Mouse (Mus musculus) CD4-positive, CD25-positive, alpha-beta regulatory T cell, adult 4 months (primary cell): ENCODE data around the gene Reg3d. TPM values are rescaled to one million over a fixed set of nuclear protein-coding genes. Genes with fewer than 3 reads are reported as not detected.
"Not testable (repeated sequence)": the region's sequence is repeated elsewhere in the genome, so short reads cannot be mapped to it uniquely, and the experiment has no call there.

ENCODE experiments used
- ATAC-seq: one replicate; pipeline ENCODE4 v1.8.0; 2017
- polyA plus RNA-seq, 2 experiments: library from polyadenylated mRNA; unstranded; fragments of 100-300 nt; shearing (Covaris generic); gene quantifications; one replicate each; pipeline ENCODE4 v1.2.1; 2017

Gene Reg3d
- not detected for polyA plus RNA-seq

- no peak for ATAC-seq
These were observed at the start of gene Reg3d for GRCm38 (mm10) chr6:78378765-78379164. Reg3d (minus strand) TSS chr6:78378865.

DNA sequence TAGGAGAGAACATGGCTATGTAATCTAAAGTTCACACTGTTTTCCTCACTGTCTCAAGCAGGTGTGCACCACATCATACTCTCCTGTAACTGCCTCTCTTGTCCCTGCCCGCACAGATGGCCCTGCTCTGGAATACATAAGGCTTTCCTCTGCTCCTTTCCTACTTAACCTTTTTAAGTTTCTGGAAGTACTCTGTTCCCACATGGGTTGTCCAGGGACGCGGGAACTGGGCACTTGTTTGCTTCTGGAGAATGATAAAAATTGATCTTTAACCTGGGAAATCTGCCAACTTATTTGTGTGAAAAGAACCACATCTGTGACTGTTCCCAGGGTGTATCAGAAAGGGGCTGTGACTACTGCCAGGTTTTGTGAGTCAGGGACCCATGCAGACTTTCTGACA is 46.8 kb upstream of the Reg3d start:
- ATAC-seq = no peak

DNA sequence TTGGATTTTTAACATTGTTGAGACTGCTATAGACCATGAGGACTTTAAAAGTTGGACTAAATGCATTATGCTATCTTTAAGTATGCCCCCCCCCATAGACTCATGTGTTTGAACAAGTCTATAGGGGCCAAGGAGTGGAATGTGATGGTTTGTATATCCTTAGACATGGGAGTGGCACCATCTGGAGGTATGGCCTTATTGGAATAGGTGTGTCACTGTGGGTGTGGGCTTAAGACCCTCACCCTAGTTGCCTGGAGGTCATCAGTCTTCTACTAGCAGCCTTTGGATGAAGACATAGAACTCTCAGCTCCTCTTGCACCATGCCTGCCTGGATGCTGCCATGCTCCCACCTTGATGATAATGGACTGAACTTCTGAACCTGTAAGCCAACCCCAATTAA is 43.7 kb upstream of the Reg3d start, which contains the start of gene Reg1:
TSS of gene Reg1 (plus strand) at position 301 of the 400 bp plus-strand sequence.
- not testable (repeated sequence) for ATAC-seq

- ATAC-seq = not testable (repeated sequence)
These were observed 16.7 kb upstream of the Reg3d start, which contains the start of gene Reg2 for GRCm38 (mm10) chr6:78395323-78395722. Reg2 (plus strand) TSS chr6:78395623.

DNA sequence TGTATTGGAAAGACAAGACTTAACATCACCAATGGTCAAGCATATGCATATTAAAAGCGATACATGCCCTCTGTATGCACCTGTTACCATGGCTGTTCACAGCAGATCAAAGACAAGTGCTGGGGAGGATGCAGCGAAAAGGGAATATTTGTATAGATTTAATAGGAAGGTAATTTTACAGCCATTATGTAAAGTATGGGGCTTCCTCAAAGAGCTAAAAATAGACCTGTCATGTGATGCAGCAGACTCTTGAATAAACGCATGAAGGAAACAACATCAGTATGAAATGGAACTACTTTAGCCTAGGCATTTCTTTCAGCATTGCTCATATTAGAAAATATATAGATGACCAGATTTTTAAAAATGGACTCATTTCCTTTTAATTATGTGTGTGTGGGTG is 6.9 kb upstream of the Reg3d start:
- no peak for ATAC-seq

- no peak for ATAC-seq
These were observed 1.7 kb upstream of the Reg3d start, which contains the start of gene Reg3a for GRCm38 (mm10) chr6:78380409-78380808. Reg3a (plus strand) TSS chr6:78380709.

- no peak for ATAC-seq
These were observed 8.3 kb downstream of the Reg3d start, which contains the start of gene Reg3b for GRCm38 (mm10) chr6:78370357-78370756. Reg3b (plus strand) TSS chr6:78370657.

DNA sequence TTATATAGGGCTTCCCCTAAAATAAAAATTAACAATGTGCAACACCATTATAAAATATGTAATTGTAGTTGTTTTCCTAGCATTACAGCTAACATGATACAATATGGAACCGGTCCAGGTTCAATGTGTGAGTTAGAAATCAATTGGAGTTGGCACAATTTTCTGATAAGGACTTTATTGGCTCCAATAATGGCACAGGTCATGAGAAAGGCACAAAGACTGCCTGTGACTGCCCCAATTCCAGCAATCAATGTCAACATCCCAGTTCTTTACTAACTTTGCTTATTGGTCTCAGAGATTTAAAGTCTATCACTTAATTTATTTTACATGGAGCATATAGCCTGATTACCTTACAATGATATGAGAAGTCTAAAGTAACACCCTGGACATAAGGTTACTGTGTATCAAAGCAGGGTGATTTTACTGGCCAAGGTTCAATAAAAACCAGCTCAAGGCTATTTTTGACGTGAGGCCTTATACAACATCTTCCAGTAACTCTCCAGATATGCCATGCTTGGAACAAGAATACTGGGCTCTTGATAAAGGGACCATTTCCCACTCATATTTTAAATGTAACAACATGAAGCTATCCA is 16.6 kb downstream of the Reg3d start:
- ATAC-seq = no peak

- ATAC-seq = no peak
These were observed 37.0 kb downstream of the Reg3d start for GRCm38 (mm10) chr6:78341689-78342088.

DNA sequence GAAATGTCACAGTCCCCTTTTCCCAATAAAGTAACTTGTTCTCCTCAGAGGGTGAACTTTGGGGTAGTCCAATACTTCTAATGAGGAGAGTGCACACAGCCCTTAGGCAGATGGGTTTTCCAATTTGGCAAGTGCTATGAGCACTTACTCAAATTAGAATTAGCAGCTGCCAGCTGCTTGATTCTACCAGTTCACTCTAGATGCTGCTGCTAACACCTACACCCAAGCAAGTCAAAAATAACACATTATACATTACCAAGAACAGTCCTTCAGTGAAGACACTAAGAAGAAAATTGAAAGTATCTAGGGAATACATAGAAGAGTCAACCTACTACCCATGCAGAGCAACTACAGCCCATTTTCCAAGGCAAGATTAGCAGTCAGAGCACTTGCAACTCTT is 38.4 kb downstream of the Reg3d start:
- no peak for ATAC-seq

- no peak for ATAC-seq
These were observed 46.6 kb downstream of the Reg3d start for GRCm38 (mm10) chr6:78331919-78332569.

- ATAC-seq = no peak
These were observed 49.5 kb downstream of the Reg3d start for GRCm38 (mm10) chr6:78329166-78329565.

- ATAC-seq = no peak
These were observed 50.9 kb downstream of the Reg3d start for GRCm38 (mm10) chr6:78327798-78328197.

Other genes with a start within 250 kb of the Reg3d start
- gene Reg3b, start 8.2 kb downstream of the Reg3d start, polyA plus RNA-seq = not detected
- gene Reg3a, start 1.8 kb upstream of the Reg3d start, polyA plus RNA-seq = not detected
- not detected for gene Reg2, start 16.8 kb upstream of the Reg3d start, polyA plus RNA-seq
- not detected for gene Reg1, start 43.8 kb upstream of the Reg3d start, polyA plus RNA-seq
- gene Reg3g, start 90.0 kb upstream of the Reg3d start, polyA plus RNA-seq = not detected